8 mouse cellular contexts compared by ENCODE assay signal in the genomic region with DNA sequence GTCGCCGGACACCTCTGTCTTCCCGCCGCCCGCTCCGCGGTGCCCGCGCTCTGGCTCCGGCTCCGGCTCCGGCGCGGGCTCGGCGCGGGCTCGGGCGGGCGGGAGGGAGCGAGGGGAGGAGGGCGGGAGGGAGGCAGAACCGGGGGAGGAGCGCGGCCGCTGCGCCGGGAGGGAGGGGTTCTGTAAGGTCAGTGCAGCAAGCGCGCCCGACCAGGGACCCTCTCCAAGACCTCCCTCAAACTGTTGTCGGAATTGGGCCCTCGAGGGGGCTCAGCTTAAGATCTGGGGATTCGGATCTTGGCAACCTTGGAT. TPM values are rescaled to one million over a fixed set of nuclear protein-coding genes. Genes with fewer than 3 reads are reported as not detected.
DNase-seq lines count a peak whose midpoint lies in the region; ATAC-seq and TF ChIP-seq lines count a peak whose summit lies in the region.

TSS of gene Shisa8 (minus strand) at position 64 of the 312 bp plus-strand sequence.

- peaks cover 10% of the 10 kb centered on the region for H3K4me1 ChIP-seq in lung, embryonic 16.5 days (replicated peaks; ENCODE audit: control insufficient read depth, insufficient read depth, low read length)
- no peaks in the 10 kb centered on the region for H3K4me1 ChIP-seq in lung, adult 2 months (ENCODE audit: control insufficient read depth, insufficient read depth, low read length)
- H3K4me1 ChIP-seq in intestine, embryonic 15.5 days (replicated peaks), result peaks cover 16% of the 10 kb centered on the region
- peaks cover 35% of the 10 kb centered on the region for H3K4me1 ChIP-seq in neural tube, embryonic 15.5 days

- no peak for TF ChIP-seq CTCF in lung, adult 2 months (IDR thresholded peaks at IDR 0.05; ENCODE audit: insufficient read depth, low read length)

- peak within 1 kb of the TSS; percentile 6; the same call in 1 of the 2 replicates for H3K9ac ChIP-seq in lung, embryonic 16.5 days (ENCODE audit: low read length)
- no peak within 1 kb of the TSS for H3K9ac ChIP-seq in intestine, embryonic 15.5 days
- H3K9ac ChIP-seq in neural tube, embryonic 15.5 days (replicated peaks), result peak within 1 kb of the TSS; percentile 44

- 2% methylated on average over 6 of the region's 34 CpGs for WGBS in lung, embryonic 16.5 days
- 1% methylated on average over 29 of the region's 34 CpGs for WGBS in lung, adult 2 months
- WGBS in intestine, embryonic 15.5 days, result 0% methylated on average over 6 of the region's 34 CpGs
- 0% methylated on average over 22 of the region's 34 CpGs for WGBS in neural tube, embryonic 15.5 days

- TF ChIP-seq POLR2A in lung, adult 2 months (IDR thresholded peaks at IDR 0.05; ENCODE audit: borderline replicate concordance, extremely low read depth, low read depth, low read length), result no peak

- H3K27me3 ChIP-seq in lung, embryonic 16.5 days (ENCODE audit: control insufficient read depth, insufficient read depth, low read depth, low read length), result peaks cover 87% of the 10 kb centered on the region
- peaks cover 86% of the 10 kb centered on the region for H3K27me3 ChIP-seq in intestine, embryonic 15.5 days (replicated peaks)
- H3K27me3 ChIP-seq in neural tube, embryonic 15.5 days (replicated peaks), result peaks cover 85% of the 10 kb centered on the region

- H3K27ac ChIP-seq in lung, embryonic 16.5 days (ENCODE audit: low read length), result no peak within 1 kb of the TSS
- no peak within 1 kb of the TSS for H3K27ac ChIP-seq in intestine, embryonic 15.5 days
- H3K27ac ChIP-seq in neural tube, embryonic 15.5 days (replicated peaks), result no peak within 1 kb of the TSS; the same call in 1 of the 2 replicates

- peak; percentile 40 for DNase-seq in adrenal gland, postnatal 10 days
- DNase-seq in adrenal gland, postnatal 4 days (ENCODE audit: low spot score in 2 of 2), result no peak
- DNase-seq in lung, adult 2 months, result no peak
- no peak for DNase-seq in layer of hippocampus, adult 9-11 months
- no peak for DNase-seq in right cerebral cortex, postnatal 4 days

- ATAC-seq in lung, embryonic 16.5 days (ENCODE audit: low read depth), result peak; percentile 40; the same call in 1 of the 2 replicates
- ATAC-seq in intestine, embryonic 15.5 days, result peak; percentile 46
- peak; percentile 39 for ATAC-seq in neural tube, embryonic 15.5 days (ENCODE audit: low FRiP score)

- H3K36me3 ChIP-seq in lung, embryonic 16.5 days (ENCODE audit: control insufficient read depth, insufficient read depth, low read length), result no peaks in the 10 kb centered on the region
- no peaks in the 10 kb centered on the region for H3K36me3 ChIP-seq in intestine, embryonic 15.5 days
- H3K36me3 ChIP-seq in neural tube, embryonic 15.5 days, result no peaks in the 10 kb centered on the region

- peak within 1 kb of the TSS; percentile 42 for H3K4me3 ChIP-seq in lung, embryonic 16.5 days (ENCODE audit: low read length)
- no peak within 1 kb of the TSS for H3K4me3 ChIP-seq in lung, adult 2 months (replicated peaks; ENCODE audit: extremely low read depth, low read depth, low read length)
- peak within 1 kb of the TSS; percentile 36 for H3K4me3 ChIP-seq in intestine, embryonic 15.5 days (replicated peaks)
- peak within 1 kb of the TSS; percentile 49 for H3K4me3 ChIP-seq in neural tube, embryonic 15.5 days (replicated peaks)

- H3K9me3 ChIP-seq in lung, embryonic 16.5 days (ENCODE audit: control insufficient read depth, low read length), result no peaks in the 10 kb centered on the region
- H3K9me3 ChIP-seq in intestine, embryonic 15.5 days, result no peaks in the 10 kb centered on the region
- H3K9me3 ChIP-seq in neural tube, embryonic 15.5 days (replicated peaks), result no peaks in the 10 kb centered on the region

- H3K4me2 ChIP-seq in lung, embryonic 16.5 days (ENCODE audit: low read depth, low read length), result peak within 1 kb of the TSS; percentile 62
- H3K4me2 ChIP-seq in intestine, embryonic 15.5 days (replicated peaks), result peak within 1 kb of the TSS; percentile 74
- H3K4me2 ChIP-seq in neural tube, embryonic 15.5 days, result peak within 1 kb of the TSS; percentile 72

RNA-seq across cellular contexts. Expression of gene Shisa8, which starts in this region (rescaled TPM):
- total RNA-seq in adrenal gland, postnatal 10 days (2021), result under 1 TPM; 0.12 to 0.45 TPM
- total RNA-seq in adrenal gland, postnatal 4 days (2021), result under 1 TPM; 0.70 to 0.79 TPM
- polyA plus RNA-seq in lung, embryonic 16.5 days (2015; fragmentation: Nextera tagmentation; extraction: Ambion mirVana), result 0.52 and 0.55 TPM in 2 replicates
- polyA plus RNA-seq in lung, adult 2 months (2012; rRNA removed), result 0.40 and 1.00 TPM in 2 replicates
- 0.10 and 0.15 TPM in 2 replicates for polyA plus RNA-seq in intestine, embryonic 15.5 days (2015; fragmentation: Nextera tagmentation; extraction: Ambion mirVana)
- 4.6 and 6.7 TPM in 2 replicates for polyA plus RNA-seq in neural tube, embryonic 15.5 days (2015; fragmentation: Nextera tagmentation; extraction: Ambion mirVana)

Comparison
In these comparisons a context has a peak if more than half of its experiments do, and no peak if none do; other contexts are left out.
1. Peak in DNase-seq in adrenal gland, postnatal 10 days; RNA of the gene not detected or under 1 TPM.
2. Peak in ATAC-seq, H3K4me3 ChIP-seq, H3K9ac ChIP-seq and H3K4me2 ChIP-seq in lung, embryonic 16.5 days; RNA of the gene not detected or under 1 TPM.
3. Peak in ATAC-seq, H3K4me3 ChIP-seq and H3K4me2 ChIP-seq in intestine, embryonic 15.5 days; RNA of the gene not detected or under 1 TPM.